Mouse (Mus musculus): ENCODE measurements around the gene Asap3. TPM values are rescaled to one million over a fixed set of nuclear protein-coding genes. Genes with fewer than 3 reads are reported as not detected.
A peak's percentile ranks its signal among the peaks of the same experiment; 100 is the strongest.

Gene Asap3
- total RNA-seq, 1 experiment from 2014 or later: not detected

DNA sequence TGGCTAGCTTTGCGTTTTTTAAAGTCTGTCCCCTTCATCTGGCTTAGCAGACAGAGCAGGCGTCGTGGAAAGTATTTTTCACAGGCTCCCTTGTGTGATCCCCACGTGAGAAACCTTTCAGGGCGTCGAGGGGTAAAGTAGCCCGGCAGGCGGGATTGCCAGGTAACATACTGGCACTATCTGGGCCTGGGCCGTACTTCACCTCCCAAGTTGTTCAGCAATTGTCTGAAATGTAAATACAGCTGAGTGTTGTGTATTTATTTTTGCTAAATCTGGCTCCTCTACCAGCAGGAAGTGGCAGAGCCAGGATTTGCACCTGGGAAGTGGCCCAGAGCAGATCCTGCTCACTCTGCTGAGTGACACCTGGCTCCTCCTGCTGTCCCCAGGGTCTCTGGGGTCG lies 10.9 kb downstream of the Asap3 start:
- no peak for ATAC-seq (replicated peaks; ENCODE audit: low read depth, poor library complexity, severe bottlenecking)

GRCm38 (mm10) chr4:136218595-136219214 lies 12.5 kb downstream of the Asap3 start:
- ATAC-seq (replicated peaks; ENCODE audit: low read depth, poor library complexity, severe bottlenecking): no peak

GRCm38 (mm10) chr4:136220133-136220775 lies 14.1 kb downstream of the Asap3 start:
- ATAC-seq (replicated peaks; ENCODE audit: low read depth, poor library complexity, severe bottlenecking): no peak

- no peak for ATAC-seq (replicated peaks; ENCODE audit: low read depth, poor library complexity, severe bottlenecking)
These were observed 17.5 kb downstream of the Asap3 start for GRCm38 (mm10) chr4:136223549-136224239.

DNA sequence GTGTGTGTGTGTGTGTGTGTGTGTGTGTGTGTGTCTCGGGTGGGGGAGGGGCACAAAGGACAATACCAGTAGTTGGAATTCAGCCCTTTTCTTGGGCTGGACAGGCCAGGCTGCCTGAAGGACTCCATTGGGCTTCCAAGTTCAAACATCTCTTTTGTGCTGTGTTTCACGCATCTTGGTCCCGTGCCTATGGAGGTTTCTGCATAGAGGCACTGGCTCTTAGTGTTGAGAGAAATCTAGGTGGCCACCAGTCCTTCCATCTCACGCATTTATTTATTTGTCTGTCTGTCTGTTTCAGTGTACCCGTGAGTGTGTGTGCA lies 18.0 kb downstream of the Asap3 start:
- no peak for ATAC-seq (replicated peaks; ENCODE audit: low read depth, poor library complexity, severe bottlenecking)

GRCm38 (mm10) chr4:136224677-136225460 lies 18.7 kb downstream of the Asap3 start:
- ATAC-seq (replicated peaks; ENCODE audit: low read depth, poor library complexity, severe bottlenecking): no peak

DNA sequence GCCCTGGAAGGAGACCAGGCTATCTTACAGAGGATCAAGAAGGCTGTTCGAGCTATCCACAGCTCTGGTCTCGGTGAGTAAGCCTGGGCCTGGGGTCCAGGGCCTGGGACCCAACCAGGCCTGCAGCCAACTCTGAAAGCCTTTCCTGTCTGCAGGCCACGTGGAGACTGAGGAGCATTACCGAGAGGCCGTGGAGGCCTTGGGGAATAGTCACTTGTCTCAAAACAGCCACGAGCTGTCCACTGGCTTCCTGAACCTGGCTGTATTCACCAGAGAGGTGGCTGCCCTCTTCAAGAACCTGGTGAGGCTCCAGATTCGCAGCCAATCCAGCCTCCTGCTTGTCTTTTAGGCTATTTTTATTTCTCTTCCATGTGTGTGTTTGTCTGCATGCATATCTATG lies 21.2 kb downstream of the Asap3 start:
- no peak for ATAC-seq (replicated peaks; ENCODE audit: low read depth, poor library complexity, severe bottlenecking)

DNA sequence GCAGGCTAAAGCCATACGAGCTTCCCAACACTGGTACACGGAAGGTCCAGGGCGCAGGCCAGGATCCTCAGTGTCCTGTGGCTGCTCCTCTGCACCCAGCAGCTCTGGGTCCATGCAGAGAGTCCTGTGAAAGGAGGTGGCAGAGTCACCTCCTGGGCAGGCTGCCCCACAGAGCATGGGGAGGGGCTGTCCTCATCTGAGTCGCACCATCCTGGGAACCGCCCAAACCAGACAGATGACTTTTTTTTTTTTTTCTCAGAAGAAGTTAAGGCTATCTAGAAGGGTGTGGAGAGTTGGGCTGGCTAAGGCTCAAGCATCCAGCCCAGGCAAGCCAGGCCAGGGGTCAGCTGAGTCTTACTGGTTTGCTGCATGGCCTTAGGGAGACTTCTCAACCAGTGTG lies 22.5 kb downstream of the Asap3 start:
- no peak for ATAC-seq (replicated peaks; ENCODE audit: low read depth, poor library complexity, severe bottlenecking)

- ATAC-seq (replicated peaks; ENCODE audit: low read depth, poor library complexity, severe bottlenecking): no peak
These were observed 32.5 kb downstream of the Asap3 start for GRCm38 (mm10) chr4:136238669-136239068.

GRCm38 (mm10) chr4:136239111-136239510 lies 32.9 kb downstream of the Asap3 start:
- no peak for ATAC-seq (replicated peaks; ENCODE audit: low read depth, poor library complexity, severe bottlenecking)

- peak; percentile 87 for ATAC-seq (replicated peaks; ENCODE audit: low read depth, poor library complexity, severe bottlenecking)
These were observed 33.5 kb downstream of the Asap3 start for GRCm38 (mm10) chr4:136239622-136240021.

DNA sequence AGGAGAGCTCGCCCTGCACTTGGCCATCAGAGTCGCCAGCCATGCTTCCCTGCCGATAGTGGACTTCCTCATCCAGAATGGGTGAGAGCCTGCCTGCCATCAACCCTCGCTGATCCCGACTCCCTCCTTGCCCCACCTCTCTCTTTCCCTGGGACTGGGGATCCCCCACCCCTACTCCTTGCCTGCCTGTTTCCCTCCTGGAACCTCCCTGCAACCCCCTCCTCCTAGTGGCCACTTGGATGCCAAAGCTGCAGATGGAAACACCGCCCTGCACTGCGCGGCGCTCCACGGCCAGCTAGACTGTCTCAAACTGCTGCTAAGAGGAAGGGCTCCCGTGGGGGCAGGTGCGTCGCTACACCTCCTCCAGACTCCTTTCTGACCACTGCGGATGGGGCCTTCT lies 34.0 kb downstream of the Asap3 start:
- ATAC-seq (replicated peaks; ENCODE audit: low read depth, poor library complexity, severe bottlenecking): no peak; the same call in 1 of the 2 replicates

DNA sequence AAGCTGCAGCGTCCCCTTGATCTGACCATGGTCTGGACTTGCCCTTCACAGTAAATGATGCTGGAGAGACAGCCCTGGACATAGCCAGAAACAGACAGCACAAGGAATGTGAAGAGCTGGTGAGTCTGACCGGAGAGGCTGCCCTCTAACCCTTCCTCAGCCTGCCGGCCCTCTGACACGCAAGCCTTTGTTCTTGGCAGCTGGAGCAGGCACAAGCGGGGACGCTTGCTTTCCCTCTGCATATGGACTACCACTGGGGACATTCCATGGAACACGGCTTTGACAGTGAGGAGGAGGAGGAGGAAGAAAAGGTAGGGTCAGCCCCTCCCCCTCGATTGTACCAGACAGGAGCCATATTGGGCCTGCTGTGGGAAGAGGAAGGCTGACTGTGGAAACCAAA lies 34.8 kb downstream of the Asap3 start:
- ATAC-seq (replicated peaks; ENCODE audit: low read depth, poor library complexity, severe bottlenecking): no peak

DNA sequence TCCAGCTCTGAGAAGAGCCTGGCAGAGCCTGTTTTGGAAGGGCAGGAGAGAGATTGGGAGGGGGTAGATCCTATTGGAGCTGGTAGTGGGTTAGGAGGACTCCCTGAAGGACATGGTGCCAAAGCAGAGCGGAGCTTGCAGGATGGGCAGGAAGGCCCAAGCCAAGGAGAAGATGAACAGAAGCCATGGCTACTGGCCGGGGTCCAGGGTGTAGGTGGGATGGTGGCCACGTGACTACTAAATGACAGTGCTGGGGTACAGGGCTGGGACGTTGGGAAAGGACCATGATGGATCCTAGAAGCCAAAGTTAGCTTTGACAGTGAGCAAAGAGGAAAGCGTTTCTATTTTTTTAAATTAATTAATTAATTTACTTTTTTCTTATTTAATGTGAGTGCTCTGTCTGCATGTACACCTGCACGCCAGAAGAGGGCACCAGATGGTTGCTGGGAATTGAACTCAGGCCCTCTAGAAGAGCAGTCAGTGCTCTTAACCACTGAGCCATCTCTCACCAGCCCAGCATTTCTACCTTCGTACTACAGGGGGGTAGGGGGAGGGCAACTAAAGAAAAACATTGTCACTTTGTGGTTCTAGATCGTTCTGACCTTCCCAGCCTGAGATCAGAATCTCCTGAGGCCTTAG lies 36.0 kb downstream of the Asap3 start:
- no peak for ATAC-seq (replicated peaks; ENCODE audit: low read depth, poor library complexity, severe bottlenecking)

- ATAC-seq (replicated peaks; ENCODE audit: low read depth, poor library complexity, severe bottlenecking): no peak
These were observed 36.6 kb downstream of the Asap3 start for GRCm38 (mm10) chr4:136242728-136243127.

DNA sequence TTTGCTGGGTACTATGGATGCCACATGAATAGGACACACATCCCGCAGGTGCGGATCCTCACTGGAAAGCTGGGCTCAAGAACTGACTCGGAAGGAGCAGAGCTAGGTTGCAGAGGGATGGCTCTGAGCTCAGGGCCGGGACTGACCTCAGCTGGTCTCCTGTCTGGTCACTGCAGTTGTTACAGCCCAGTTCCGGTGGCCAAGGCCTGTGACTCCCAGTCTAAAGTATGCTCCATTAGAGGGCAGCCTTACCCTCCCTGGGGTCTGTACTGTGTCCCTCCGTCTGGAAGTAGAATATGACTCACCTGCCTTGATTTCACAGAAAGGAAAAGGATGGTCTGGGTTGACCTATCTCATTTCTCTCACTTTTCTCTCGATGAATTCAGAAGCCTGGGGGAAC lies 38.0 kb downstream of the Asap3 start:
- no peak for ATAC-seq (replicated peaks; ENCODE audit: low read depth, poor library complexity, severe bottlenecking)

GRCm38 (mm10) chr4:136245681-136246080 lies 39.5 kb downstream of the Asap3 start:
- no peak for ATAC-seq (replicated peaks; ENCODE audit: low read depth, poor library complexity, severe bottlenecking)

GRCm38 (mm10) chr4:136246568-136246969 lies 40.4 kb downstream of the Asap3 start:
- no peak for ATAC-seq (replicated peaks; ENCODE audit: low read depth, poor library complexity, severe bottlenecking)

DNA sequence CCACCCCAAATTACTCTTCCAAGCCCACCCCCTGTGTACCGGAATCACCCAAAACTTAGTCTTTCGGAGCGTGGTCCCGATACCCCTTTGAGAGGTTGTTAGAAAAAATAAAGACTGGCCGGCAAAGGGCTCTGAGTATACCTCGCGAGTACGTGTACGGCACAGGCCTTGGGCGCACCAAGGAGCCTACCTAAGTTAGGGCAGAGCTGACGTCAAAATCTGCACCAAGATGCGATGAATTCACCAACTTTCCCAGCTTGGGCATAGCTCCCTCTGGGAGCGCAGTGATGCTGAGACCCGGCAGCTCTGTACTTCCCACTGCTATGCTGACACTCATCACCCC lies 41.2 kb downstream of the Asap3 start:
- no peak for ATAC-seq (replicated peaks; ENCODE audit: low read depth, poor library complexity, severe bottlenecking)

DNA sequence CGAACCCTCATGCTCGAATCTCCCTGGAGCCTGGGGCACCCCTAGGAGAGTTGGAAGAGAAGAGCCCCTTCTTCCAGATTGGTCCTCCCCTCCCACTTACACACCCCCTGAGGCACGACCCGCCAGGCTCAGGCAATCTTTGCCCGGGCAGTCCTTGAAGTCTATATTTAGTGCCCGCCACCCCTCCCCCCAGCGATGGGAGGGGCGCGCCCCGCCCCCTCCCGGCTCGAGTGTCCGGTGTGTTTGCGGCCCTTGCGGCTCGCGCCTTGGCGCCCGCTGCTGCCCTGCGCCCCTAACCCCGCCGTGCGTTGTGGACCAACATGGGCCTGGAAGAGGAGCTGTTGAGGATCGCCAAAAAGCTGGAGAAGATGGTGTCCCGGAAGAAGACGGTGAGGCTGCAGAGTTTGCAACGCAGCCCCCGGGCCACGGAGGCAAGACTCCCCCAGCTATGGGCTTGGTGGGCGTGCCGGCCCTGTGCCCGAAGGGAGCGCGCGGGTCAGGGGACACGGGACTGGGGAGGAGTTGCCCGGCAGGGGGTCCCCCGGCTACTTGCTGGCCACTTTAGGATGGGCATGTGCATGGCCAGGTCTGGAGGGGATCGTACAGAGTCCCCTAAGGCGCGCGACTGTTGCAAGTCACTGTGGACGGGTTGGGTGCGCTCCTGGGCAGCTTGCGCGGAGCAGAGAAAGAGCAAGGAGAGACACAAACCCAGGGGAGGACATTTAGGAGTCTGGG lies 41.7 kb downstream of the Asap3 start, which contains the start of gene Tcea3:
Tcea3 (plus strand) TSS at position 1 of the 735 bp plus-strand sequence.
- ATAC-seq (replicated peaks; ENCODE audit: low read depth, poor library complexity, severe bottlenecking): no peak

All from common myeloid progenitor, adult 5-6 weeks (primary cell).